Mouse (Mus musculus): ENCODE measurements around the gene Setd5.

- TF ChIP-seq CTCF (IDR thresholded peaks at IDR 0.05; ENCODE audit: low read depth, low read length) (no peak), POLR2A (IDR thresholded peaks at IDR 0.05; ENCODE audit: borderline replicate concordance, low read depth, low read length) (no peak)
Observed at GRCm38 (mm10) chr6:113141389-113142094, 64.4 kb downstream of the Setd5 start.
